Mouse (Mus musculus) testis, postnatal 14 days (tissue): ENCODE measurements around the gene Swap70.

Experiments used
- DNase-seq: peaks from one replicate; pipeline ENCODE4 v3.0.0; 2021; ENCODE audit warnings: low spot score

The Swap70 gene

GRCm38 (mm10) chr7:110237837-110238451 lies 16.4 kb downstream of the Swap70 start:
- no peak for DNase-seq

GRCm38 (mm10) chr7:110239590-110239989 lies 18.1 kb downstream of the Swap70 start:
- DNase-seq, result no peak

- DNase-seq, result no peak
Measured at GRCm38 (mm10) chr7:110241472-110242289, 20.2 kb downstream of the Swap70 start.

GRCm38 (mm10) chr7:110242290-110242581 lies 20.7 kb downstream of the Swap70 start:
- DNase-seq, result no peak

- no peak for DNase-seq
Measured at GRCm38 (mm10) chr7:110245128-110245527, 23.6 kb downstream of the Swap70 start.

GRCm38 (mm10) chr7:110246526-110246925 lies 25.0 kb downstream of the Swap70 start:
- DNase-seq, result no peak

GRCm38 (mm10) chr7:110247801-110248200 lies 26.3 kb downstream of the Swap70 start:
- no peak for DNase-seq

- DNase-seq, result no peak
Measured at GRCm38 (mm10) chr7:110248677-110249076, 27.2 kb downstream of the Swap70 start.

GRCm38 (mm10) chr7:110253861-110254260 lies 32.4 kb downstream of the Swap70 start:
- no peak for DNase-seq

GRCm38 (mm10) chr7:110254395-110254794 lies 32.9 kb downstream of the Swap70 start:
- DNase-seq, result no peak

GRCm38 (mm10) chr7:110257059-110257458 lies 35.5 kb downstream of the Swap70 start:
- DNase-seq, result no peak

- no peak for DNase-seq
Measured at GRCm38 (mm10) chr7:110258196-110258950, 36.9 kb downstream of the Swap70 start.

GRCm38 (mm10) chr7:110259966-110260711 lies 38.6 kb downstream of the Swap70 start:
- DNase-seq, result no peak

- DNase-seq, result no peak
Measured at GRCm38 (mm10) chr7:110261807-110262206, 40.3 kb downstream of the Swap70 start.

- no peak for DNase-seq
Measured at GRCm38 (mm10) chr7:110262661-110263060, 41.1 kb downstream of the Swap70 start.

GRCm38 (mm10) chr7:110263474-110263873 lies 42.0 kb downstream of the Swap70 start:
- no peak for DNase-seq

GRCm38 (mm10) chr7:110265796-110266195 lies 44.3 kb downstream of the Swap70 start:
- DNase-seq, result peak; percentile 58

- no peak for DNase-seq
Measured at GRCm38 (mm10) chr7:110267014-110267413, 45.5 kb downstream of the Swap70 start.

- DNase-seq, result no peak
Measured at GRCm38 (mm10) chr7:110267994-110268393, 46.5 kb downstream of the Swap70 start.

GRCm38 (mm10) chr7:110268511-110268910 lies 47.0 kb downstream of the Swap70 start:
- DNase-seq, result no peak

- no peak for DNase-seq
Measured at GRCm38 (mm10) chr7:110269777-110270176, 48.3 kb downstream of the Swap70 start.

GRCm38 (mm10) chr7:110270455-110270854 lies 48.9 kb downstream of the Swap70 start:
- DNase-seq, result no peak
